Mouse (Mus musculus): ENCODE measurements around the gene Pik3cg.

- no peak for TF ChIP-seq CTCF (IDR thresholded peaks at IDR 0.05; ENCODE audit: borderline replicate concordance, control insufficient read depth, extremely low read depth, insufficient read depth, low read length, poor library complexity)
- no peak for TF ChIP-seq POLR2A (IDR thresholded peaks at IDR 0.05; ENCODE audit: control insufficient read depth, extremely low read depth, insufficient read depth, low read length, poor library complexity)
These were observed 39.7 kb downstream of the Pik3cg start for GRCm38 (mm10) chr12:32168751-32169150.

All from thymus, adult 2 months (tissue).